Mouse (Mus musculus) stomach, postnatal 0 days (tissue): ENCODE data around the gene C2cd4d. TPM values are rescaled to one million over a fixed set of nuclear protein-coding genes. Genes with fewer than 3 reads are reported as not detected.
A peak's percentile ranks its signal among the peaks of the same experiment; 100 is the strongest.

ENCODE experiments used
- ATAC-seq: fragments of 200-750 bp; cut with Nextera tagmentation; 2 replicates; pipeline ENCODE4 v1.8.0; 2017; ENCODE audit not compliant: low FRiP score, low TSS enrichment
- DNase-seq: peaks from one replicate; pipeline ENCODE4 v3.0.0-alpha.2; 2016; ENCODE audit warnings: low spot score
- H3K27ac ChIP-seq: fragments of 300-500 bp; sonication (generic); replicated peaks from 2 replicates; pipeline ENCODE4 v1.5.1; 2014; ENCODE audit warnings: mild to moderate bottlenecking, control low read depth
- H3K27me3 ChIP-seq: fragments of 300-500 bp; sonication (generic); 2 replicates; pipeline ENCODE4 v1.6.1; 2014; ENCODE audit warnings: low read length; ENCODE audit not compliant: control insufficient read depth, insufficient read depth
- H3K36me3 ChIP-seq: fragments of 300-500 bp; sonication (generic); 2 replicates; pipeline ENCODE4 v1.6.1; 2014; ENCODE audit warnings: low read length, mixed read lengths; ENCODE audit not compliant: control insufficient read depth, insufficient read depth
- H3K4me1 ChIP-seq: fragments of 300-500 bp; sonication (generic); replicated peaks from 2 replicates; pipeline ENCODE4 v1.6.1; 2014; ENCODE audit warnings: antibody characterized with exemption; ENCODE audit not compliant: control insufficient read depth, insufficient read depth
- H3K4me2 ChIP-seq: fragments of 300-500 bp; sonication (generic); replicated peaks from 2 replicates; pipeline ENCODE4 v1.6.1; 2014; ENCODE audit warnings: low read depth, mild to moderate bottlenecking, control low read depth, moderate library complexity
- H3K4me3 ChIP-seq: fragments of 300-500 bp; sonication (generic); 2 replicates; pipeline ENCODE4 v1.5.1; 2014; ENCODE audit warnings: low read depth, low read length, control low read depth
- H3K9ac ChIP-seq: fragments of 300-500 bp; sonication (generic); 2 replicates; pipeline ENCODE4 v1.6.1; 2014; ENCODE audit warnings: mild to moderate bottlenecking, low read length, control low read depth, mixed read lengths
- H3K9me3 ChIP-seq: fragments of 300-500 bp; sonication (generic); 2 replicates; pipeline ENCODE4 v1.6.1; 2016; ENCODE audit warnings: low read length; ENCODE audit not compliant: control insufficient read depth
- CTCF ChIP-seq: IDR thresholded peaks from 2 replicates; pipeline ENCODE4 v1.5.1; 2016; ENCODE audit warnings: antibody characterized with exemption, low read depth, mild to moderate bottlenecking, moderate library complexity
- EP300 ChIP-seq: optimal IDR thresholded peaks from 2 replicates; pipeline ENCODE3; 2016; ENCODE audit warnings: antibody characterized with exemption
- WGBS: fragments of 180-500 bp; shearing (Covaris S2); extraction: QIAGEN DNeasy Blood & Tissue Kit; methylation state at CpG from one replicate; pipeline ENCODE4 v1.1.7; 2014; 5-methylcytosine and 5-hydroxymethylcytosine counted together
- polyA plus RNA-seq: library from polyadenylated mRNA; unstranded; fragments of >200 nt; fragmentation: Nextera tagmentation; extraction: Ambion mirVana; gene quantifications from 2 replicates; pipeline ENCODE4 v1.2.1, GENCODE M21; 2015

Gene C2cd4d
- polyA plus RNA-seq, 1 experiment from 2014 or later, result 0.82 TPM

GRCm38 (mm10) chr3:94344182-94344581, 18.1 kb upstream of the C2cd4d start:
- no peak overlapping the region for H3K9ac ChIP-seq
- H3K4me3 ChIP-seq, result no peak overlapping the region
- TF ChIP-seq CTCF, result no peak
- TF ChIP-seq EP300, result no peak
- no peak overlapping the region for H3K4me2 ChIP-seq
- H3K27ac ChIP-seq, result peak overlapping the region; percentile 24; the same call in 1 of the 2 replicates
- H3K4me1 ChIP-seq, result no peaks in the 10 kb centered on the region
- no peaks in the 10 kb centered on the region for H3K36me3 ChIP-seq
- ATAC-seq (no peak), DNase-seq (no peak)
- H3K9me3 ChIP-seq, result no peaks in the 10 kb centered on the region
- 59% methylated on average over 2 of the region's 2 CpGs for WGBS
- no peaks in the 10 kb centered on the region for H3K27me3 ChIP-seq

DNA sequence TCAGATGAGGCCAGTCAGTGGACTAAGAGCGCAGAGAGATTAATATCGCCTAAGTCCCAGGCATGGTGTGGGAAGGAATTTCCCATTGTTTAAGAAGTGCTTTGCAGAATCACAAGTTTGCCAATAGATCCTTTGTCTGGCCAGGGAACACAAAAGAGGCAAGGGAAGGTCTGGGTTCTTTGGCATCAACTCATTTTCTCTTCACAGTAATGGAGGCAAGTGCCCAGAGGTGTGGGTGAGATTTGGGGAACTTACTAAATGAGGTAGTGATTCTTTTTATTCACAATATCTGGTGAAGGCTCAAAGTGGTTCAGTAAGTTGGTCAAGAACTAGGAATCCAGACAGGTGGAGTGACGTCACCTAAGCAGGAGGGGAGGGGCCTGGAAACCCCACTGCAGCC, 17.3 kb upstream of the C2cd4d start:
- Histone ChIP-seq H3K4me3 (no peak overlapping the region), H3K4me1 (no peaks in the 10 kb centered on the region), H3K27ac (no peak overlapping the region), H3K9me3 (no peaks in the 10 kb centered on the region), H3K27me3 (no peaks in the 10 kb centered on the region), H3K4me2 (no peak overlapping the region), H3K9ac (no peak overlapping the region), H3K36me3 (no peaks in the 10 kb centered on the region)
- TF ChIP-seq EP300 (no peak), CTCF (no peak)
- WGBS, result 59% methylated on average over 3 of the region's 3 CpGs
- DNase-seq, result no peak
- ATAC-seq, result no peak

GRCm38 (mm10) chr3:94348146-94348545, 14.1 kb upstream of the C2cd4d start:
- Histone ChIP-seq H3K9ac (no peak overlapping the region), H3K27me3 (no peaks in the 10 kb centered on the region), H3K4me3 (no peak overlapping the region), H3K4me2 (no peak overlapping the region), H3K27ac (no peak overlapping the region), H3K36me3 (no peaks in the 10 kb centered on the region), H3K9me3 (no peaks in the 10 kb centered on the region), H3K4me1 (no peaks in the 10 kb centered on the region)
- ATAC-seq, result no peak
- no peak for TF ChIP-seq EP300
- no peak for TF ChIP-seq CTCF
- DNase-seq, result no peak
- 74% methylated on average over 2 of the region's 2 CpGs for WGBS

DNA sequence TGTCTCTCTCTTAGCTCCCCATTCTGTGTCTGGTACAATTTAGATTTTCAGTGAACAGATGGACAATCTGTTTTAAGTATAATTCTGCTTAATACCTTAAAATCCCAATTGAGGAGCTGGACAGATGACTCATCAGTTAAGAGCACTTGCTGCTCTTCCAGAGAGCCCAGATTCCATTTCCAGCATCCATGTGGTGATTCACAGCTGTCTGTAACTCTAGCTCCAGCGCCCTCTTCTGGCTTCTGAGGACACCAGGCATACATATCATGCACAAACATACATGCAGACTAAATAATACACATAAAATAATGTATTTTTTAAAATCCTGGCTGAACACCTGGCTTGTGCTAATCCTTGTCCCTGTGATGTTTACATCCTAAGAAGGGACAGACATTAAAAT, 1.4 kb upstream of the C2cd4d start:
- ATAC-seq, result no peak
- Histone ChIP-seq H3K36me3 (no peaks in the 10 kb centered on the region), H3K9ac (no peak overlapping the region), H3K27me3 (no peaks in the 10 kb centered on the region), H3K4me2 (no peak overlapping the region; the same call in 1 of the 2 replicates), H3K27ac (no peak overlapping the region), H3K4me3 (no peak overlapping the region), H3K4me1 (peaks cover 3% of the 10 kb centered on the region), H3K9me3 (no peaks in the 10 kb centered on the region)
- DNase-seq, result peak; percentile 41
- TF ChIP-seq EP300, result no peak
- TF ChIP-seq CTCF, result peak; percentile 71
- WGBS, result 3% methylated on average over 1 of the region's 1 CpGs

- H3K36me3 ChIP-seq, result no peaks in the 10 kb centered on the region
- WGBS, result 6% methylated on average over 96 of the region's 97 CpGs
- H3K4me3 ChIP-seq, result peak overlapping the region; percentile 47
- H3K27me3 ChIP-seq, result no peaks in the 10 kb centered on the region
- H3K27ac ChIP-seq, result peak overlapping the region; percentile 56
- H3K4me2 ChIP-seq, result peak overlapping the region; percentile 86
- ATAC-seq, result peak; percentile 25
- DNase-seq, result peak; percentile 67
- H3K4me1 ChIP-seq, result peaks cover 3% of the 10 kb centered on the region
- H3K9ac ChIP-seq, result peak overlapping the region; percentile 82
- H3K9me3 ChIP-seq, result no peaks in the 10 kb centered on the region
- TF ChIP-seq CTCF, result no peak
- TF ChIP-seq EP300, result no peak
These were observed 1.3 kb downstream of the C2cd4d start for GRCm38 (mm10) chr3:94363291-94364153.

DNA sequence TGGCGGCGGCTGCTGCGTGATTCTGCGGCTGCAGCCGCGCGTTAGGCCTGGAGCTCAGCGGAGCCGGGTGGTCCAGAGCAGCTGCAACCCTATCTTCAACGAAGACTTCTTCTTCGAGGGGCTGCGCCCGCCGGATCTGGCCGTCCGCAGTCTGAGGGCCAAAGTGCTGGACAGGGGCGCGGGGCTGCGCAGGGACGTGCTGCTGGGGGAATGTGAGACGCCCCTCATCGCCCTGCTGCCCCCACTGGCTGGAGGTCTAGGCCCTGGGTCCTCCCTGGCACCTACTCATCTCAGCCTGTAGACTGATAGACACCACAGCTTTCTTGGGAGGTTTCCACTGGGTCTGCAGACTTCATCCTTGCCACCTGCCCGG, 1.9 kb downstream of the C2cd4d start:
- Histone ChIP-seq H3K9me3 (no peaks in the 10 kb centered on the region), H3K4me2 (peak overlapping the region; percentile 86), H3K4me1 (peaks cover 3% of the 10 kb centered on the region), H3K27me3 (no peaks in the 10 kb centered on the region), H3K9ac (peak overlapping the region; percentile 82), H3K36me3 (no peaks in the 10 kb centered on the region), H3K27ac (peak overlapping the region; percentile 56), H3K4me3 (peak overlapping the region; percentile 47)
- ATAC-seq (0 out of 2 replicates have a peak, but pooled peaks have one; percentile 5), DNase-seq (no peak)
- 10% methylated on average over 23 of the region's 23 CpGs for WGBS
- TF ChIP-seq EP300 (no peak), CTCF (no peak)
